Mouse (Mus musculus): ENCODE measurements around the gene Zfp239. TPM values are rescaled to one million over a fixed set of nuclear protein-coding genes. Genes with fewer than 3 reads are reported as not detected.

The Zfp239 gene
- polyA plus RNA-seq, 1 experiment from 2014 or later: 12.5 TPM

DNA sequence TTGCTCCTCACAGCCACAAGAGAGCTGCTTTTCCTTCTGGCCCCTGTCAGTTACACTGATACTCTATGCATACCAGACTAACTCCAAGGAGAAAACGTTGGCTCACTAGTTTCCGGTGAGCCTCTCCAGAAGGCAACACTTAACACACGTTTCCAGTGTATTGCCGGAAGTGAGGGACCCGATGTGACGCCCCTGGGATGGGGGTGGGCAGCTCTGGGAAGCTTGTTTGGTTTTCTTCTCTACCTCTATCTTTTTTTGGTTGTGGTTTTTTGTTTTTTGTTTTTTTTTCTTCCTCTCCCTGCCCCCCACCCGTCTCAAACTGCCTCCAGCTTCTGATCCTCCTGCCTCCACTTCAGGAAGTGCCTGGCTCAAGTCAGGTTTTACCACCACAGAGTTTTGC lies 20.1 kb downstream of the Zfp239 start:
- H3K27ac ChIP-seq (replicated peaks): peak overlapping the region; percentile 42
- H3K4me1 ChIP-seq: peaks cover 21% of the 10 kb centered on the region
- 76% methylated on average over 7 of the region's 7 CpGs for WGBS
- H3K27me3 ChIP-seq (ENCODE audit: low read depth, poor library complexity, severe bottlenecking): no peaks in the 10 kb centered on the region
- no peak overlapping the region for H3K4me3 ChIP-seq
- no peaks in the 10 kb centered on the region for H3K36me3 ChIP-seq
- no peaks in the 10 kb centered on the region for H3K9me3 ChIP-seq (replicated peaks)
- no peak for DNase-seq (ENCODE audit: low spot score)

DNA sequence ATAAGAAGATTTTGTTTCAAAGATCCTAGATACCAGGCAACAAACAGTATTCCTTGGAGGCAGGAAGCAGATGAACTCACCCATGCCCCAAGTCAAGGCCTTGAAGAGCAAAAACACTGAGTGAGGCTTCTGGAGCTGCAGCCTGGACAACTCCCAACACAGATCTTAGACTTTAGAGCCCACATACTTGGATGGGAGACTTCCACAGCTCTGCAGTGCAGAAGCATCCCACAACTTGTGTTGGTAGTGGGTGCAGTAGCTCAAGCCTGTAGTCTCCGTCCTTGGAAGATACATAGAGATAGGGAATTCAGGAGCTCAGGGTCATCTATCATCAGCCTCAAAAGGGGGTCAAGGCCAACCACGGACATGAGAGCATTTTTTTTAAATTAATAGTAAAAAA lies 24.0 kb downstream of the Zfp239 start:
- 81% methylated on average over 2 of the region's 2 CpGs for WGBS
- H3K27ac ChIP-seq (replicated peaks): no peak overlapping the region
- DNase-seq (ENCODE audit: low spot score): no peak
- no peak overlapping the region for H3K4me3 ChIP-seq
- H3K4me1 ChIP-seq: peaks cover 9% of the 10 kb centered on the region
- H3K36me3 ChIP-seq: no peaks in the 10 kb centered on the region
- no peaks in the 10 kb centered on the region for H3K27me3 ChIP-seq (ENCODE audit: low read depth, poor library complexity, severe bottlenecking)
- no peaks in the 10 kb centered on the region for H3K9me3 ChIP-seq (replicated peaks)

DNA sequence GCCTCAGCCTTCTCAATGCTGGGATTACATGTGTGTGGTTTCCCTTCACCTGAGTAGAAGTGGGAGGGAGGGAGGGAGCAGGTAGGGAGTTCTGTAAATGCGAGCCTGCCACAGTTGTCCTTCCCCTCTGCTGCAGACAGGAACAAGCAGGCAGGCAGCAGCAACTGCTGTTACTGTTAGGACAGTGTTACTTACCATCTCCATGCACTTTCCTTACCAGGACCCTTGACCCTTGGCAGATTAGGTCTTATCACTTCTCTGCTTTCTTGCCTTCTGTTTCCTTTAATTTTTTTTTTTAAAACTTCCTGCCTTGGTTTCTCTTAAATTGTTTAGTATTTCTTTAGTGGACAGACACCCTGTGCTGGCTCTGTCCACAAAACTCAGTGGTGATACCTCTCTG lies 26.1 kb downstream of the Zfp239 start:
- Histone ChIP-seq H3K27me3 (ENCODE audit: low read depth, poor library complexity, severe bottlenecking) (no peaks in the 10 kb centered on the region), H3K4me3 (no peak overlapping the region), H3K36me3 (no peaks in the 10 kb centered on the region), H3K27ac (replicated peaks) (peak overlapping the region; percentile 46; the same call in 1 of the 2 replicates), H3K9me3 (replicated peaks) (no peaks in the 10 kb centered on the region), H3K4me1 (peaks cover 4% of the 10 kb centered on the region; the same call in 1 of the 2 replicates)
- no peak for DNase-seq (ENCODE audit: low spot score)
- WGBS: 35% methylated on average over 1 of the region's 1 CpGs

DNA sequence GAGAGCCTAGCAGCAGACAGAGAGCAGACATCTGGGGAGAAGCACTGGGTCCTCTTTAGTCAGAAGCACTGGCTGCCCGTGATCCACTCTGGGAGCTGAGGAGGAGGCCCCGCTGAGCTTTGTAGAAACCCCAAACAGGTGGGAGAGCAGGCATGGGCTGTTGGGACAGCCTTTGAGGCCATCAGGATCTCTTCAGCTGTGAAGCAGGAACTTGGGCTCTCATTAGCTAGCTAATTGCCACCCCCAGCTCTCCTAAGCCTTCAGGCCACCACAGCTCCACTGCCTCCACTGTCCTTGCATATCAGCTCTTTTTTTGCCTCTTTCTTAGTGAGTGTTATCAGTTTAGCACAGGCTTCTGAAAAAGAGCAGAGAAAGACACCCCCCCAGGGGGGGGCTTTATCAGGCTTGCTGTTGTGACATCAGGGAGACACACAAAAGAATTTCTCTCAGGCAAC lies 26.8 kb downstream of the Zfp239 start:
- WGBS: 59% methylated on average over 2 of the region's 2 CpGs
- peak overlapping the region; percentile 46 for H3K27ac ChIP-seq (replicated peaks)
- H3K4me3 ChIP-seq: no peak overlapping the region

DNA sequence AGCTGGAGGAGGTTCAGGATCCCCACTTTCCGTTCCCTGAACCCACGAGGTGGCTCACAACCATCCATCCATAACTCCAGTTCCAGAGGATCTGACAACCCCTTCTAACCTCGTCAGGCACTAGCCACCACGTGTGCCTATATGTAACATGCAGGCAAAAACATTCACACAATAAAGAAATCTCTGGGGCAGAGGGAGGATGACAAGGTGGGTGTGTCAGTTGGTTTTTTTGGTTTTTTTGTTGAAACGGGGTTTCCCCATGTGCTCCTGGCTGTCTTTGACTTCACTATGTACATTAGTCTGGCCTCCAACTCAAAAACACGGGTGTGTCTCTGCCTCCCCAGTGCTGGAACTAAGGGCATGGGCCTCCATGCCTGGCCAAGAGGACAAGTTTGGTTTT lies 28.4 kb downstream of the Zfp239 start:
- no peaks in the 10 kb centered on the region for H3K27me3 ChIP-seq (ENCODE audit: low read depth, poor library complexity, severe bottlenecking)
- 88% methylated on average over 6 of the region's 6 CpGs for WGBS

More for the DNA sequence above, 26.8 kb downstream of the Zfp239 start:
- H3K9me3 ChIP-seq (replicated peaks): no peaks in the 10 kb centered on the region
- H3K4me1 ChIP-seq: peaks cover 4% of the 10 kb centered on the region; the same call in 1 of the 2 replicates
- DNase-seq (ENCODE audit: low spot score): no peak
- no peaks in the 10 kb centered on the region for H3K27me3 ChIP-seq (ENCODE audit: low read depth, poor library complexity, severe bottlenecking)
- no peaks in the 10 kb centered on the region for H3K36me3 ChIP-seq

DNA sequence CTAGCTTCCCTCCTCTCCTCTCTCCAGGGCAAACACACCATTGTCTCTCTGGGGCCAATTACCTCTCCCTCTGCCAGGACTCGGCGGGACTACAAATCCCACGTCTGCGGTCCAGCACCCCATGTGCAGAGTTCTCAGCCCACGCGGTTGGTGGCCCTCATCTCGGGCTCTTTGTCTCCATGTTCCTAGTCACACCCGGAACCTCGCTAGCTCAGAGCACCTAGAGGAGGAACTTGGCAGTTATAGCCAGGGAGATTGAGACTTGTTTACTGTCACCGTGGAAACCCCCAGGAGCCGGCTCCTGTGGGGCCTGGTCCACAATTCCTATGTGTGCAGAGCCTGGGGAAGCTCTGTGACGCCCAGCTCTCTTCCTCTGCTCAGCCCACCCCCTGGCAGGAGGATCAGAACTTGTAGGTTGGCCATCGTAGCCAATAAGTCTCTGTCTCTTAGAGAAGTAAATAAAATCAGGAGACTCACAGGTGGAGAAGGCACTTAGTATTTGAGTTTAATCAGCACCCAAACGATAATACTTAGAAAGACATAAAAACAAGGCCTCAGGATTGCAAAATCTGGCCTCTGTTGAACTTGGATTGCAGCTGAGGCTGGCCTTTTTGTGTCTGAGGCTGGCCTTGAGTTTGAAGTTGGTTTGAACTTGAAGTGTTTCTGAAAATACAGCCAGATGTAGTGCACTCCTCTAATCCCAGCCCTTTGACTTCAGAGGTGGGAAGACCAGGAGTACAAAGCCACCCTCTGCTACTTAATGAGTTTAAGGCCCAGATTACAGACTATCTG lies 29.7 kb downstream of the Zfp239 start:
- no peaks in the 10 kb centered on the region for H3K36me3 ChIP-seq
- H3K4me1 ChIP-seq: peaks cover 4% of the 10 kb centered on the region; the same call in 1 of the 2 replicates
- H3K27me3 ChIP-seq (ENCODE audit: low read depth, poor library complexity, severe bottlenecking): no peaks in the 10 kb centered on the region
- H3K9me3 ChIP-seq (replicated peaks): no peaks in the 10 kb centered on the region
- no peak for DNase-seq (ENCODE audit: low spot score)
- H3K4me3 ChIP-seq: no peak overlapping the region
- 62% methylated on average over 14 of the region's 14 CpGs for whole genome bisulfite sequencing
- no peak overlapping the region; the same call in 1 of the 2 replicates for H3K27ac ChIP-seq (replicated peaks)

More for the DNA sequence above, 28.4 kb downstream of the Zfp239 start:
- H3K36me3 ChIP-seq: no peaks in the 10 kb centered on the region
- peaks cover 4% of the 10 kb centered on the region; the same call in 1 of the 2 replicates for H3K4me1 ChIP-seq
- H3K9me3 ChIP-seq (replicated peaks): no peaks in the 10 kb centered on the region
- no peak for DNase-seq (ENCODE audit: low spot score)
- H3K4me3 ChIP-seq: no peak overlapping the region
- H3K27ac ChIP-seq (replicated peaks): no peak overlapping the region

DNA sequence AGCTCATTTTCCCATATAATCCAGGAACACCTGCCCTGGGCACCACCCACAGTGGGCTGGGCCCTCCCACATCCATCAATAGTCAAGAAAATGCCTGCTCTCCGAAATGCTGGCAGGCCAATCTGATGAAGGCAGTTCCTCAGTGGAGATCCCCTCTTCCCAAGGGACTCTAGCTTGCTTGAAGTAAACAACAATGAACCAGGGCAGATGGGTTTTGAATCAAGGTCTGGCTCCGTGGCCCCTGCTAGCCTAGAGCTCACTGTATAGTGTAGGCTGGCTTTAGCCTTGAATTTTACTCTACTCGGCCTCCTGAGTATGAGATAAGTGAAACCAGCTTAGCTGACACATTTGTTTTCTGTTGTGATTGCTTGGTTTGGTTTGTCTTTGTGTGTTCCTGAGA lies 30.5 kb downstream of the Zfp239 start:
- H3K4me1 ChIP-seq: peaks cover 4% of the 10 kb centered on the region; the same call in 1 of the 2 replicates
- WGBS: 68% methylated on average over 3 of the region's 3 CpGs
- no peaks in the 10 kb centered on the region for H3K36me3 ChIP-seq
- H3K9me3 ChIP-seq (replicated peaks): no peaks in the 10 kb centered on the region
- DNase-seq (ENCODE audit: low spot score): no peak
- no peak overlapping the region for H3K4me3 ChIP-seq
- H3K27ac ChIP-seq (replicated peaks): no peak overlapping the region
- H3K27me3 ChIP-seq (ENCODE audit: low read depth, poor library complexity, severe bottlenecking): no peaks in the 10 kb centered on the region

DNA sequence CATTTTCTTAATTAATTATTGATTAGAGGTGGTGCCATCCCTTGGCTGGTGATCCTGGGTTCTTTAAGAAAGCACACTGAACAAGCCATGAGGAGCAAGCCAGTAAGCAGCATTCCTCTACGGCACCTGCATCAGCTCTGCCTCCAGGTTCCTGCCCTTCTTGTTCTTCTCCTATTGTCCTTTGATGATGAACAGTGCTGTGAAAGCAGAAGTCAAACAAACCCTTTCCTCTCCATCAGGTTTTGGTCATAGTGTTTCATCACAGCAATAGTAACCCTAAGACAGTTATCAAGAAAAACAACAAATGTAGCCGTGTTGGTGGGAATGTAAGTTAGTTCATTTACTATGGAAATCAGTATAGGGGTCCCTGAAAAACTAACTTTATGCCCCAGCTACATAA lies 31.5 kb downstream of the Zfp239 start:
- Histone ChIP-seq H3K27me3 (ENCODE audit: low read depth, poor library complexity, severe bottlenecking) (no peaks in the 10 kb centered on the region), H3K4me3 (no peak overlapping the region), H3K27ac (replicated peaks) (no peak overlapping the region), H3K36me3 (no peaks in the 10 kb centered on the region), H3K4me1 (peaks cover 4% of the 10 kb centered on the region; the same call in 1 of the 2 replicates), H3K9me3 (replicated peaks) (no peaks in the 10 kb centered on the region)
- no peak for DNase-seq (ENCODE audit: low spot score)
- 94% methylated on average over 2 of the region's 2 CpGs for WGBS

DNA sequence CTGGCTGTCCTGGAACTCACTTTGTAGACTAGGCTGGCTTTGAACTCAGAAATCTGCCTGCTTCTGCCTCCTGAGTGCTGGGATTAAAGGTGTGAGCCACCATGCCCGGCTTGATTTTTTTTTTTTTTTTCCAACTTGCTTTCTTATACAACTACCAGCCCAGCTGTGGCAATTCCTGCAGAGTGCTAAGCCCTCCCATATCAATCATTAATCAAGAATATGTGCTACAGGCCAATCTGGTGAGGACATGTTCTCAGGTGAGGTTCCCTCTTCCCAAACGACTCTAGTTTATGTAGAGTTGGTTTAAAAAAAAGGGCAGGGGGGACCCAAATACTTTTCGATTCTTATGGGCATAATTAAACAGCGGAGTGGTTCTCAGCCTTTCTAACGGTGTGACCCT lies 35.9 kb downstream of the Zfp239 start:
- no peak overlapping the region for H3K27ac ChIP-seq (replicated peaks)
- no peaks in the 10 kb centered on the region for H3K36me3 ChIP-seq
- no peaks in the 10 kb centered on the region for H3K4me1 ChIP-seq
- 78% methylated on average over 5 of the region's 5 CpGs for WGBS
- DNase-seq (ENCODE audit: low spot score): no peak
- H3K27me3 ChIP-seq (ENCODE audit: low read depth, poor library complexity, severe bottlenecking): no peaks in the 10 kb centered on the region
- H3K4me3 ChIP-seq: no peak overlapping the region
- no peaks in the 10 kb centered on the region for H3K9me3 ChIP-seq (replicated peaks)

DNA sequence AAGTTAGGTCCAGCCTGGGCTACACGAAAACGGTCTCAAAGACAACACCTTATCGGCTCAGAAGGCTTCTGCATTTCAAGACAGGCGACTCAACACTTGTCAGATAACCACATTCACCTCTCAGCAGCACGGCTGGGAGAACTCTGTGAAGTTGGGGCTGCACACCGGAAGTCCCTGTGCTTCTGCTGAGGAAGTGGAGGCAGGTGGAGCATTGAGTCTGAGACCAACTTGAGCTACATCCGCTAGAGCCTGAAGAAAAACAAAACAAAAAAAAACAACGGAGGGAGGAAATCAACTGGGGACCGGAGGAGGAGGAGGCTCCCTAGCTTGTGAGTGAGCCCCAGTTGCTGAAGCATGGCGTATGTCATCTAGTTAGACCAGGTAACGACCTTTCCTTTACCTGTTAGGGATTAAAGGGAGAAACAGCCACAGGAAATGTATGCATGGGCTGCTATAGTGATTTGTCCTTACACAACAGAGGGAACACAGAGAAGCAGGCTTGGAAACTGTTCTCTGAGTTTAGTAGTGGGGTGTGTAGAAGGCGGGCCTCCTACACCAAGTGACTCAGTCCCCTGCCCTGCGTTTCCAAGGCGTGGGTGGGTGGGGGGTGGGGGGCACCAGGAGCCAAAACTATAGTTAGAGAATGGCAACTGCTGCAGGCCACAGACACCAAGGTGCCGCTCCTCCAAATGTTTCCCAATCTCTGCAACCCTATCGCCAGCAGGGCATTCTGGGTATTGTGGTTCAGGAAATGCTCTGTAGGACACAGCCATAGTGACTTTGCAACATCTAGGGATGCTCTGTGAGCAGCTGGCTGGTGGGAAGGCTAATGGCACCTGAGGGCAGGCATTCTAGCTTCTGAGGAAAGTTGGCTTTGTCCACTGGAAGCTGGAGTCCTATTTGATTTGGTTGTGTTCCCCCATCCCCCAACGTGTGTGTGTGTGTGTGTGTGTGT lies 38.5 kb downstream of the Zfp239 start, which contains the start of gene Hnrnpf:
Gene Hnrnpf, plus strand, starts transcription at position 199 of the 955 bp plus-strand sequence.
- H3K4me1 ChIP-seq: peaks cover 3% of the 10 kb centered on the region
- no peak within 1 kb of the TSS for H3K4me3 ChIP-seq
- no peak within 1 kb of the TSS; the same call in 1 of the 2 replicates for H3K27ac ChIP-seq (replicated peaks)
- DNase-seq (ENCODE audit: low spot score): no peak
- H3K9me3 ChIP-seq (replicated peaks): no peaks in the 10 kb centered on the region
- H3K36me3 ChIP-seq: no peaks in the 10 kb centered on the region
- 79% methylated on average over 17 of the region's 17 CpGs for WGBS
- H3K27me3 ChIP-seq (ENCODE audit: low read depth, poor library complexity, severe bottlenecking): no peaks in the 10 kb centered on the region

DNA sequence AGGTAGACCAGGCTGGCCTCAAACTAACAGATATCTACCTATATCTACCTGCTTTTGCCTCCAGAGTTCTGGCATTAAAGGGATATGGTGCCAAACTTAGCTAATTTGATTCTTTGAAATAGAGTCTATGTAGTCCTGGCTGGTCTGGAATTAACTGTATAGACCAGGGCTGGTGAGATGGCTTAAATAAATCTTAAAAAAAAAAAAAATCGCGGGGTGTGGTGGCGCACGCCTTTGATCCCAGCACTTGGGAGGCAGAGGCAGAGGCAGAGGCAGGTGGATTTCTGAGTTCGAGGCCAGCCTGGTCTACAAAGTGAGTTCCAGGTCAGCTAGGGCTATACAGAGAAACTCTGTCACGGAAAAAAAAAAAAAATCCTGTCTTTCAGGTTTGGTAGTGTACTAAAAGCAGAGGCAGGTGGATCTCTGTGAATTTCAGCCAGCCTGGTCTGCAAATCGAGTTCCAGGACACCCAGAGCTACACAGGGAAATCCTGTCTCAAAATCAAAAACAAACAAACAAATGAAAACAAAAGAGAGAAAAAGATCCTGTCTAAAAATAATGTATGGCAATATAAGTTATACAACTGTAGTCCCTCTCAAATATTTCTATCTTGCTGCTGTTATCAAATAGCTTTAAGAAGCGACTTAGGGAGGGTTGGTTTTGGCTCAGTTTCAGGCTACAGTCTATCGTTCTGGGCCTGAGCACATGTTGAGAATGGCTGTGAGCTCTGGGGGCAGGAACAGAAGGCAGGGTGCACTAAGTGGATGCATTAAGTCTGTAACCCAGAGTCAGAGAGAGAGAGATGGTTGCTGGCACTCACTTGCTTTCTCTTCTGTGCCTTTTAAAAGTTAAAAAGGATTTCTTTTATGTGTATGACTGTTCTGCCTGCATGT lies 39.9 kb downstream of the Zfp239 start:
- H3K36me3 ChIP-seq: no peaks in the 10 kb centered on the region
- no peak overlapping the region for H3K4me3 ChIP-seq
- no peak overlapping the region for H3K27ac ChIP-seq (replicated peaks)
- no peaks in the 10 kb centered on the region for H3K9me3 ChIP-seq (replicated peaks)
- H3K27me3 ChIP-seq (ENCODE audit: low read depth, poor library complexity, severe bottlenecking): no peaks in the 10 kb centered on the region
- DNase-seq (ENCODE audit: low spot score): no peak
- peaks cover 9% of the 10 kb centered on the region for H3K4me1 ChIP-seq
- 82% methylated on average over 9 of the region's 9 CpGs for WGBS

DNA sequence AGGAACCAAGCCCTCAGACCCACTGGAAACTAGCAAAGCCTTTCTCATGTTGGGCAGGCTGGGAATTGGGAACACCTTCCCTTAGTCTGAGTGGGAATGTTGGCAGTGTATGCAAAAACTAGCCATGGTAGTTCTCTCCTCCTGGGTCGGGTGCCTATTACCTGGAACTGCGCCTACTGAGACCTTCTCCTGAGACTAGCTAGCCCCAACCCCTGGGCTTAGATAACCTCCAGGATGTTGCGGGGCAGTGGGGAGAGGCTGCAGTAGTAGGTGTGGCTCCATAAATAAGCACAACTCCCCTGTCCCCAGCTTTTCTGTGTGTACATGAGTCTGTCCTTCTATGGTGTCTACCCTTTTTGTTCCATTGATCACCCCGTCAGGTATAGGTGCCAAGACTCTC lies 40.7 kb downstream of the Zfp239 start:
- no peak for DNase-seq (ENCODE audit: low spot score)
- 85% methylated on average over 4 of the region's 4 CpGs for WGBS
- no peak overlapping the region for H3K4me3 ChIP-seq

More for the DNA sequence above, 40.7 kb downstream of the Zfp239 start:
- H3K36me3 ChIP-seq: no peaks in the 10 kb centered on the region
- no peaks in the 10 kb centered on the region for H3K27me3 ChIP-seq (ENCODE audit: low read depth, poor library complexity, severe bottlenecking)
- H3K4me1 ChIP-seq: peaks cover 9% of the 10 kb centered on the region
- H3K9me3 ChIP-seq (replicated peaks): no peaks in the 10 kb centered on the region
- no peak overlapping the region for H3K27ac ChIP-seq (replicated peaks)
